Mouse (Mus musculus) spleen, postnatal 0 days (tissue): ENCODE results near the gene Ruvbl2. TPM values are rescaled to one million over a fixed set of nuclear protein-coding genes. Genes with fewer than 3 reads are reported as not detected.

ENCODE experiments used
- polyA plus RNA-seq: library from polyadenylated mRNA; unstranded; fragments of >200 nt; fragmentation: Nextera tagmentation; extraction: Ambion mirVana; gene quantifications from 2 replicates; pipeline ENCODE4 v1.2.1, GENCODE M21; 2015

Gene Ruvbl2
- 97.6 and 107 TPM in 2 replicates for polyA plus RNA-seq

DNA sequence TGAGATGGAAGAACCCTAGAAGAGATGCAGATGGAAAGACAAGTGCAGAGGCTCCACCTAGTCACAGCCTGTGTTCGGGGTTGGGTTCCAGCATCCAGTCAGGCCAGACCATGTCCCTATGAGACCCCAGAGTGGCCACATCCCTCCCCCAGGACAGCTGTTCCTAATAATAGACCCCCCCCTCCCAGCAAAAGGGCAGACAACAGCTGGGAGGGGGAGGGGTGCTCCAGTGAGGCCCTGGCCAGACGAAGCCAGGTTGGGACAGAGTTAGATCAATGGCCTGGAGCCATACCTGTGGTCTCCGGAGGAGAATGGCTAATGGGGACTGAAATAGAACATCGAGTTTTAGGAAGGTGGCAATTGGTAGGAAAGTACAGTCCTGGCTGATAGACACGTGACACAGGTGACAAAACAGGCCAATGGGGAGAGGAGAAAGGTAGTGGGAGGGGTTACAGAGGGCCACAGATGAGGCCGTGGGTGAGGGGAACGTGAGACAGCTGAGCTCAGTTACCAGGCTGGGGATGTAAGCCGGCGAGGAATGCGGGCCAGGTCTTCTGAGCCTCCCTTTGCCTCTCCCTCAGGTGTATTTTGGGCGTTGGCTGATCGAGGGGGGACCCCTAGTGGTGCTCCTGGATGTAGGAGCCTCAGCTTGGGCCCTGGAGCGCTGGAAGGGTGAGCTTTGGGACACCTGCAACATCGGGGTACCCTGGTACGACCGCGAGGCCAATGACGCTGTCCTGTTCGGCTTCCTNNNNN, at the start of gene Ruvbl2:
Gene Ruvbl2 (minus strand): TSS at position 576 of the 756 bp plus-strand sequence.

GRCm38 (mm10) chr7:45486761-45487415, 49.0 kb upstream of the Ruvbl2 start, which contains the start of gene Gm45808:
Gene Gm45808 (minus strand): TSS chr7:45486811.

GRCm38 (mm10) chr7:45481374-45481927, 43.6 kb upstream of the Ruvbl2 start, which contains the start of gene Tulp2:
Gene Tulp2 (plus strand): TSS chr7:45481877.

GRCm38 (mm10) chr7:45466283-45467089, 28.6 kb upstream of the Ruvbl2 start, which contains the start of gene Bax:
Gene Bax (minus strand): TSS chr7:45466898.

GRCm38 (mm10) chr7:45459564-45460140, 21.8 kb upstream of the Ruvbl2 start, which contains the start of gene Ftl1:
Gene Ftl1 (minus strand): TSS chr7:45459884.

DNA sequence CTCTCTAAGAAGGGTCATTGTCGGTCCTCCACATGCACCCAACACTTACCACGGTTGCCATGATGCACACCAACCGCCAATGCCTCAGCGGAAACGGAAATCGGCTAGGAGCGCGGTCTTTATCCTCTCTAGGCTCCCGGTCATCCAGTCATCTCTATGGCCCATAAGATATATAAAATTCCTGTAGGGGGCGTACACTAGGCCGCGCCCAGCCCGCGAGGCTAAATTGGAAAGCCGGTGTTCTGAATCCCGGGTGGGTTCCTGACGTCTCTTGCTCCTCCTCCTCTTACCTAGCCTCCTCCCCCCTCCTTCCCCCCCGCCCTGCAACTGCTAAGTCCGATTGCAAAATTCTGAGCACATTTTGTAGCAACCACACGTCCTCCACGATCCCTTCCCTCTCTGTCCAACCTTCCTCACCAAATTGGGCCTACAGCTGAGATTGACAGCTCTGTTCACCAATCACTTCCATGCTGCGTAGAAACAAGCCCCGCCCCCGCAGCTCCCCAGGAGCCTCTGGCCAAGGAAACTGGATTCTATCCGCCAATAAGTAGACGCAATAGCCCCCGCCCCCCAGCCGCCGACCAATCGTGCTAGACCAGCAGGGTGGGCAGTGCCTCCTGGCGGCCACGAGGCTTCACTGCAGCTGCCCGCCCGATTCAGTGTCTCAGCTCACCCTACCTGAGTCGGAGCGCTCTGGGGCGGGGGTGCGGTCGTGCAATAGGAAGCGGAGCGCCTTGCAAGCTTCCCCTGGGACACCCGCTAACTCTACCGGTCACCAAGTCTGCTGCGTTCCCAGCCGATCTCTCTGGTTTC, 3.5 kb downstream of the Ruvbl2 start, which contains the start of gene Gys1:
Gene Gys1 (plus strand): TSS at position 642 of the 813 bp plus-strand sequence.

GRCm38 (mm10) chr7:45420615-45420919, 17.3 kb downstream of the Ruvbl2 start, which contains the start of gene Lhb:
Gene Lhb (plus strand): TSS chr7:45420820.

GRCm38 (mm10) chr7:45413113-45413863, 24.6 kb downstream of the Ruvbl2 start, which contains the start of gene Ntf5:
Gene Ntf5 (plus strand): TSS chr7:45413695.

DNA sequence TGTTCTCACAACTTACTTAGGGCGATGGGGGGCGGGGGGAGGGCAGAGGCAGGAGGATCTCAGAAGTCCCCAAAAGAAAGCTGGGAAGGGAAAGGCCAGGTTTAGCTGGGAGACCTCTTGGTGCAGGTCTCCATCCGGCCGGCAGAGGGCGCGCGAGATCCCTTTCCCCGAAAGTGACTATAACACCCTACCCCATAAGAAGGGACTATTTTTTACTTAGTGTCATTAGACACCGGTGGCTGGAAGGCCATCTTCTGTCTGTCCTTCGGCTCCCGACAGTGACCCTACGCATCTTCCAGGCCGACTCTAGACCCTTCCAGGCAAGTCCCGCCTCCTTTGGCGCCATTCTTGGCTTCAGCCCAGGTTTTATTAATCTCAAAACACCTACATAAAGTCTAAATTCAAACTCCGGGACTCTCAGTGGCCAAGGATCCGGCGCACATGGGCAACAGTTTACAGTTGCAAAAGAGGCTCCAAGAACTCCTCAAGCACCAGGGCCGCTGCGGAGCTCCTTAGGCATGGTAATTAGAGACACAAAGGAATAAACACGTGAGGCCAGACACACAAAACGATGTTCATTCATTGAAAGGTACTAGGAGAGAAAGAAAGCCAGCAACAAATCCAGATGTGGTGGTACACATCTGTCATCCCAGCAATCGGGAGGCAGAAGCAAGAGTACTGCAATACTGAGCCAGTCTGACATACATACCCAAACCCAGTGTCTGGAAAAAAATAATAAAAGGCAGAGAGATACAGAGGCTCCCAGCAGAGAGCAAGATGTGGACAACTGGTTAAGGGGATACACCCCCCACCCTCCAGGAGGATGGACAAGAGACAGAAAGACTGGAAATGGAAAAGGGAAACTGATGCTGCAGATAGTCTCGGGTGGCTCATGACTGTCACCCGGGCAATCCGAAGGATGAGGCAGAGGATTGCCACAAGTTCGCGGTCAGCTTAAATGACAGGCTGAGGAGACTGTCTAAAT, 32.5 kb downstream of the Ruvbl2 start, which contains the start of gene Kcna7:
Gene Kcna7 (plus strand): TSS at position 563 of the 985 bp plus-strand sequence.

GRCm38 (mm10) chr7:45395578-45396336, 42.1 kb downstream of the Ruvbl2 start, which contains the start of gene Snrnp70:
Gene Snrnp70 (minus strand): TSS chr7:45395742.

Other genes starting within 250 kb of the Ruvbl2 start
- gene Ccdc155, start 233.2 kb downstream of the Ruvbl2 start, polyA plus RNA-seq, result 0.12 and 0.29 TPM in 2 replicates
- 7.5 and 8.4 TPM in 2 replicates for gene Dkkl1, start 225.9 kb downstream of the Ruvbl2 start, polyA plus RNA-seq
- 14.5 and 20.8 TPM in 2 replicates for gene Tead2, start 222.3 kb downstream of the Ruvbl2 start, polyA plus RNA-seq
- 71.1 and 87.7 TPM in 2 replicates for gene Cd37, start 199.0 kb downstream of the Ruvbl2 start, polyA plus RNA-seq
- gene Slc6a16, start 197.0 kb downstream of the Ruvbl2 start, polyA plus RNA-seq, result 0.10 TPM in 1 of 2 replicates, not detected in the other
- not detected in 2 replicates for gene Slc6a21, start 160.6 kb downstream of the Ruvbl2 start, polyA plus RNA-seq
- gene Trpm4, start 104.3 kb downstream of the Ruvbl2 start, polyA plus RNA-seq, result 2.9 and 4.7 TPM in 2 replicates
- 0.06 and 0.12 TPM in 2 replicates for gene Hrc, start 102.8 kb downstream of the Ruvbl2 start, polyA plus RNA-seq
- 0.35 and 0.65 TPM in 2 replicates for gene Ppfia3, start 71.1 kb downstream of the Ruvbl2 start, polyA plus RNA-seq
- gene Lin7b, start 67.5 kb downstream of the Ruvbl2 start, polyA plus RNA-seq, result 0.41 TPM in 1 of 2 replicates, not detected in the other
- gene Snrnp70, start 42.4 kb downstream of the Ruvbl2 start, polyA plus RNA-seq, result 126 and 132 TPM in 2 replicates
- gene Kcna7, start 32.4 kb downstream of the Ruvbl2 start, polyA plus RNA-seq, result 0.05 and 0.06 TPM in 2 replicates
- gene Ntf5, start 24.4 kb downstream of the Ruvbl2 start, polyA plus RNA-seq, result 1.1 and 1.4 TPM in 2 replicates
- not detected in 2 replicates for gene Lhb, start 17.3 kb downstream of the Ruvbl2 start, polyA plus RNA-seq
- 5.7 and 6.9 TPM in 2 replicates for gene Gys1, start 3.3 kb downstream of the Ruvbl2 start, polyA plus RNA-seq
- gene Ftl1, start 21.8 kb upstream of the Ruvbl2 start, polyA plus RNA-seq, result 4,601 and 4,690 TPM in 2 replicates
- gene Bax, start 28.8 kb upstream of the Ruvbl2 start, polyA plus RNA-seq, result 119 TPM in 2 replicates
- 0.73 and 0.78 TPM in 2 replicates for gene Tulp2, start 43.8 kb upstream of the Ruvbl2 start, polyA plus RNA-seq
- not detected in 2 replicates for gene Gm45808, start 48.7 kb upstream of the Ruvbl2 start, polyA plus RNA-seq
- gene Dhdh, start 50.7 kb upstream of the Ruvbl2 start, polyA plus RNA-seq, result 2.0 and 2.8 TPM in 2 replicates
- 129 and 141 TPM in 2 replicates for gene Nucb1, start 72.3 kb upstream of the Ruvbl2 start, polyA plus RNA-seq
- 173 and 199 TPM in 2 replicates for gene Ppp1r15a, start 88.2 kb upstream of the Ruvbl2 start, polyA plus RNA-seq
- gene Plekha4, start 88.2 kb upstream of the Ruvbl2 start, polyA plus RNA-seq, result 1.6 and 2.5 TPM in 2 replicates
- 1.5 and 1.7 TPM in 2 replicates for gene Hsd17b14, start 116.8 kb upstream of the Ruvbl2 start, polyA plus RNA-seq
- 47.3 and 52.6 TPM in 2 replicates for gene Bcat2, start 132.1 kb upstream of the Ruvbl2 start, polyA plus RNA-seq
- gene Fgf21, start 177.4 kb upstream of the Ruvbl2 start, polyA plus RNA-seq, result 0.13 TPM in 1 of 2 replicates, not detected in the other
- not detected in 2 replicates for gene Fut1, start 179.2 kb upstream of the Ruvbl2 start, polyA plus RNA-seq
- 0.06 TPM in 1 of 2 replicates, not detected in the other for gene Izumo1, start 183.7 kb upstream of the Ruvbl2 start, polyA plus RNA-seq
- gene Rasip1, start 189.4 kb upstream of the Ruvbl2 start, polyA plus RNA-seq, result 7.4 and 9.0 TPM in 2 replicates
- 2.5 and 3.1 TPM in 2 replicates for gene Mamstr, start 201.9 kb upstream of the Ruvbl2 start, polyA plus RNA-seq
- 0.10 and 0.32 TPM in 2 replicates for gene Fut2, start 228.3 kb upstream of the Ruvbl2 start, polyA plus RNA-seq
- gene Ntn5, start 245.9 kb upstream of the Ruvbl2 start, polyA plus RNA-seq, result not detected in 2 replicates